In the genomic region with DNA sequence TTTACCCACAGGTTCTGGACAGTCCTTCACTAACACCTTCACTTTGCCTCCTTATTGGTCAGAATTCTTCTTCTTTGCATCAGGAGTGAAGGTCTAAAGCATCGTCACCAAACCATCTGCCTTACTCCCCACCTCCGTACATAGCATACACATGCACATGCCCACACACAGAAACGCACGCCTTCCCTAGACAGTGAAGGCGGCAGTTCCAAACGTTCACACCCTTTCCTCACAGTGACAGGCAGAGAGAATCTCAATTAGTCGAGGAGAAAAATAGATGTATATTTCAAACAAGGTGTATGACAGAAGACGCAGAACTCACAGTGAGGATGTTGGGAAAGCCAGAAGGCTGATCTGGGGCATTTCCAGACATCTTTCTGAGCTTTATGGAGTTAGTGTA, we compare ENCODE assay signal across 26 mouse cellular contexts. TPM values are rescaled to one million over a fixed set of nuclear protein-coding genes. Genes with fewer than 3 reads are reported as not detected.
DNase-seq lines count a peak whose midpoint lies in the region; ATAC-seq and TF ChIP-seq lines count a peak whose summit lies in the region.
"Had no signal": no experiment of that assay in that cellular context is flagged by ENCODE, and none has a peak within 500 bp of the region (broad histone marks: within the 10 kb centered on the region; RNA-seq: fewer than 3 reads in every experiment).

No protein-coding gene starts in this region.

- peak; percentile 42 for DNase-seq in layer of hippocampus, adult 9-11 months
- no peak for DNase-seq in layer of hippocampus, postnatal 25 days (ENCODE audit: extremely low spot score in 1 of 2, low spot score in 1 of 2)
- peak; percentile 17 for DNase-seq in brain, embryonic 14.5 days (ENCODE audit: low read depth)
- peak; percentile 35 to 39 for DNase-seq in left cerebral cortex, adult 2 months (ENCODE audit: extremely low spot score in 1 of 2, low spot score in 2 of 2)
- peak; percentile 61 to 77 for DNase-seq in right cerebral cortex, postnatal 36 days (ENCODE audit: low spot score in 2 of 2)
- no peak for DNase-seq in adrenal gland, postnatal 10 days
- DNase-seq in lung, postnatal 0 days (ENCODE audit: low spot score): no peak
- DNase-seq: adrenal gland, postnatal 36 days; cerebellum, adult 11-12 months; cerebellum, postnatal 14 days; heart, postnatal 4 days; kidney, adult 9 months; kidney, postnatal 14 days; thymus, adult 18-20 months; thymus, postnatal 36 days had no signal

- H3K27me3 ChIP-seq in lung, postnatal 0 days (replicated peaks; ENCODE audit: insufficient read depth, low read length): no peaks in the 10 kb centered on the region
- H3K27me3 ChIP-seq: liver, embryonic 15.5 days; lung, embryonic 15.5 days; neural tube, embryonic 13.5 days; stomach, embryonic 15.5 days had no signal

- TF ChIP-seq POLR2A in brain, embryonic 14.5 days (IDR thresholded peaks at IDR 0.05; ENCODE audit: borderline replicate concordance, extremely low read depth, insufficient read depth, insufficient read length, poor library complexity, severe bottlenecking): no peak

- TF ChIP-seq EP300 in lung, postnatal 0 days (IDR thresholded peaks at IDR 0.05): no peak

- WGBS in lung, postnatal 0 days: 71% methylated on average over 8 of the region's 8 CpGs

- no peaks in the 10 kb centered on the region for H3K4me1 ChIP-seq in lung, postnatal 0 days (ENCODE audit: insufficient read depth, low read depth, low read length)
- H3K4me1 ChIP-seq: heart, embryonic 10.5 days; limb, embryonic 15.5 days; liver, embryonic 15.5 days; lung, embryonic 15.5 days; neural tube, embryonic 13.5 days; stomach, embryonic 15.5 days had no signal

- intact Hi-C loops in left cerebral cortex, adult 2 months (cut with DNase I): loop anchor here (1.0 to 2.0 kb wide), 5 partner anchors 9 to 131 kb away; no protein-coding TSS in a partner anchor

- H3K27ac ChIP-seq in left cerebral cortex, adult 2 months: no peak overlapping the region
- no peak overlapping the region for H3K27ac ChIP-seq in lung, postnatal 0 days (ENCODE audit: low read length)
- H3K27ac ChIP-seq: heart, embryonic 10.5 days; hindbrain, embryonic 14.5 days; limb, embryonic 15.5 days; liver, embryonic 15.5 days; lung, embryonic 15.5 days; macrophage; neural tube, embryonic 13.5 days; stomach, embryonic 15.5 days had no signal

- H3K9ac ChIP-seq in lung, postnatal 0 days (replicated peaks; ENCODE audit: low read depth): no peak overlapping the region
- H3K9ac ChIP-seq: hindbrain, embryonic 14.5 days; limb, embryonic 15.5 days; liver, embryonic 15.5 days; lung, embryonic 15.5 days; neural tube, embryonic 13.5 days; stomach, embryonic 15.5 days had no signal

- no peaks in the 10 kb centered on the region for H3K36me3 ChIP-seq in lung, postnatal 0 days (ENCODE audit: insufficient read depth, low read length)
- H3K36me3 ChIP-seq: heart, embryonic 10.5 days; limb, embryonic 15.5 days; liver, embryonic 15.5 days; lung, embryonic 15.5 days; neural tube, embryonic 13.5 days; stomach, embryonic 15.5 days had no signal

- H3K9me3 ChIP-seq in lung, postnatal 0 days (ENCODE audit: low read length): no peaks in the 10 kb centered on the region
- H3K9me3 ChIP-seq: heart, embryonic 10.5 days; limb, embryonic 15.5 days; liver, embryonic 15.5 days; lung, embryonic 15.5 days; neural tube, embryonic 13.5 days; stomach, embryonic 15.5 days had no signal

- TF ChIP-seq CTCF in brain, embryonic 14.5 days (IDR thresholded peaks at IDR 0.05; ENCODE audit: borderline replicate concordance, extremely low read depth, insufficient read depth, insufficient read length): no peak
- no peak for TF ChIP-seq CTCF in left cerebral cortex, adult 2 months (IDR thresholded peaks at IDR 0.05)
- TF ChIP-seq CTCF in lung, postnatal 0 days (IDR thresholded peaks at IDR 0.05): no peak

- ATAC-seq in lung, postnatal 0 days: no peak
- ATAC-seq: inflammation-experienced regulatory T-cells, adult 6 months; midbrain, embryonic 16.5 days had no signal

- no peak overlapping the region for H3K4me2 ChIP-seq in lung, postnatal 0 days (replicated peaks; ENCODE audit: low read depth, low read length)
- H3K4me2 ChIP-seq: hindbrain, embryonic 14.5 days; limb, embryonic 15.5 days; liver, embryonic 15.5 days; lung, embryonic 15.5 days; neural tube, embryonic 13.5 days; stomach, embryonic 15.5 days had no signal

- no peak overlapping the region for H3K4me3 ChIP-seq in left cerebral cortex, adult 2 months
- H3K4me3 ChIP-seq in lung, postnatal 0 days (ENCODE audit: low read depth, low read length): no peak overlapping the region
- H3K4me3 ChIP-seq: heart, embryonic 10.5 days; limb, embryonic 15.5 days; liver, embryonic 15.5 days; lung, embryonic 15.5 days; myocyte; neural tube, embryonic 13.5 days; stomach, embryonic 15.5 days had no signal

RNA-seq across cellular contexts. Expression of gene Ntrk3, which starts 6.4 kb away (rescaled TPM):
- total RNA-seq in layer of hippocampus, postnatal 25 days (2021): 100 to 1,000 TPM; 171 to 232 TPM
- 49.7 and 56.0 TPM in 2 replicates for polyA plus RNA-seq in brain, embryonic 14.5 days (2012; rRNA removed)
- 100 to 1,000 TPM; 173 to 179 TPM for total RNA-seq in left cerebral cortex, adult 2 months (2021)
- total RNA-seq in adrenal gland, postnatal 10 days (2021): 10 to 100 TPM; 26.7 to 52.1 TPM
- 0.83 and 1.3 TPM in 2 replicates for polyA plus RNA-seq in lung, postnatal 0 days (2015; fragmentation: Nextera tagmentation; extraction: Ambion mirVana)
- polyA plus RNA-seq: macrophage had no signal

RNA-seq across cellular contexts. Expression of gene Mrps11, which starts 51.5 kb away (rescaled TPM):
- 10 to 100 TPM; 32.7 to 39.8 TPM for total RNA-seq in layer of hippocampus, postnatal 25 days (2021)
- polyA plus RNA-seq in brain, embryonic 14.5 days (2012; rRNA removed): 75.8 and 97.2 TPM in 2 replicates
- total RNA-seq in left cerebral cortex, adult 2 months (2021): 10 to 100 TPM; 34.6 to 42.3 TPM
- 10 to 100 TPM; 77.9 to 82.5 TPM for total RNA-seq in adrenal gland, postnatal 10 days (2021)
- polyA plus RNA-seq in lung, postnatal 0 days (2015; fragmentation: Nextera tagmentation; extraction: Ambion mirVana): 39.8 and 46.4 TPM in 2 replicates

RNA-seq across cellular contexts. Expression of gene Mrpl46, which starts 51.9 kb away (rescaled TPM):
- 10 to 100 TPM; 25.8 to 31.8 TPM for total RNA-seq in layer of hippocampus, postnatal 25 days (2021)
- polyA plus RNA-seq in brain, embryonic 14.5 days (2012; rRNA removed): 24.8 and 27.6 TPM in 2 replicates
- 10 to 100 TPM; 30.2 to 37.1 TPM for total RNA-seq in left cerebral cortex, adult 2 months (2021)
- 10 to 100 TPM; 44.0 to 46.5 TPM for total RNA-seq in adrenal gland, postnatal 10 days (2021)
- 41.7 and 43.1 TPM in 2 replicates for polyA plus RNA-seq in lung, postnatal 0 days (2015; fragmentation: Nextera tagmentation; extraction: Ambion mirVana)

Comparison
In these comparisons a context has a peak if more than half of its experiments do, and no peak if none do; other contexts are left out.
1. DNase-seq: peak in layer of hippocampus, adult 9-11 months (single experiment), brain, embryonic 14.5 days (single experiment), left cerebral cortex, adult 2 months (2 of 2) and right cerebral cortex, postnatal 36 days (2 of 2); none in layer of hippocampus, postnatal 25 days (0 of 2), adrenal gland, postnatal 10 days (single experiment) and lung, postnatal 0 days (single experiment).